Mouse (Mus musculus) bone marrow, adult 2 months (tissue): Measurements from ENCODE around the gene Pigr.

Experiments used
- CTCF ChIP-seq: fragments of 200-500 bp; IDR thresholded peaks from 2 replicates; pipeline ENCODE4 v1.5.1; 2011; ENCODE audit warnings: low read length, control low read depth; ENCODE audit not compliant: control insufficient read depth, insufficient read depth
- POLR2A ChIP-seq: fragments of 200-500 bp; IDR thresholded peaks from 2 replicates; pipeline ENCODE4 v1.6.1; 2011; ENCODE audit warnings: low read depth, mild to moderate bottlenecking, control low read depth, low read length, borderline replicate concordance; ENCODE audit not compliant: control insufficient read depth

GRCm38 (mm10) chr1:130820316-130821148, 6.0 kb upstream of the Pigr start:
- no peak for TF ChIP-seq POLR2A
- no peak for TF ChIP-seq CTCF
